Mouse (Mus musculus) thymus, adult 2 months (tissue): Measurements from ENCODE around the gene Gsn.

ENCODE experiments used
- CTCF ChIP-seq: fragments of 200-500 bp; IDR thresholded peaks from 2 replicates; pipeline ENCODE4 v1.5.1; 2012; ENCODE audit warnings: mild to moderate bottlenecking, control low read depth, low read length, moderate library complexity, borderline replicate concordance; ENCODE audit not compliant: control insufficient read depth, poor library complexity, insufficient read depth; ENCODE audit errors: extremely low read depth
- POLR2A ChIP-seq: fragments of 200-500 bp; IDR thresholded peaks from 2 replicates; pipeline ENCODE4 v1.6.1; 2012; ENCODE audit warnings: mild to moderate bottlenecking, low read length, control low read depth, moderate library complexity; ENCODE audit not compliant: control insufficient read depth, poor library complexity, insufficient read depth; ENCODE audit errors: extremely low read depth

DNA sequence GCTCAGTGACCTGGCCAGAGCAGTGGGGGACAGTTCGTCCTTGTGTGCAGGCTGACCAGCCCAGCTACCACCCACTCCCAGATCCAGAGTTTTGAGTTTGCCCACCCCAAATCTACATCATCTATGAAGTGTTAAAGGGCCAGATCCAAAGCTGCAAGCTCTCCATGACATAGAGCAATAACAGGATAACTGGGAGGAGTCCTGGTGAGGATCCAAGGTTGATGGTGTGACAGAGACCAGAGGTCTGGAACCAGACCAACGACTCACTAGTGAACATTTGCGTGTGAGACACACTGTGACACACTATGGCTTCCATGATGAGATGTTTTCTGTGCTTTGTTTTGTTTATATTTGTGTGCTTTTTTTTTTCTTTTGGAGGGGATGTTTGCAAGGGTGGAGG is 48.1 kb upstream of the Gsn start:
- TF ChIP-seq POLR2A (no peak), CTCF (no peak)
